ENCODE assay signal across 17 mouse cellular contexts in genomic region chr6:115692163-115692950, GRCm38 (mm10). TPM values are rescaled to one million over a fixed set of nuclear protein-coding genes. Genes with fewer than 3 reads are reported as not detected.
DNase-seq lines count a peak whose midpoint lies in the region; ATAC-seq and TF ChIP-seq lines count a peak whose summit lies in the region.
"Had no signal": no experiment of that assay in that cellular context is flagged by ENCODE, and none has a peak within 500 bp of the region (broad histone marks: within the 10 kb centered on the region; RNA-seq: fewer than 3 reads in every experiment).

No protein-coding gene starts in this region.

- no peaks in the 10 kb centered on the region for H3K79me2 ChIP-seq in heart, adult 2 months (replicated peaks; ENCODE audit: control insufficient read depth, insufficient read depth, low read length)

- H3K36me3 ChIP-seq in heart, adult 2 months (ENCODE audit: control insufficient read depth, insufficient read depth, low read length) = no peaks in the 10 kb centered on the region
- no peaks in the 10 kb centered on the region for H3K36me3 ChIP-seq in midbrain, embryonic 11.5 days (ENCODE audit: control insufficient read depth, insufficient read depth, low read length)
- no peaks in the 10 kb centered on the region for H3K36me3 ChIP-seq in midbrain, embryonic 13.5 days
- H3K36me3 ChIP-seq: forebrain, embryonic 12.5 days; hindbrain, embryonic 10.5 days; liver, embryonic 13.5 days; lung, embryonic 15.5 days; neural tube, embryonic 15.5 days had no signal

- no peak for TF ChIP-seq EP300 in heart, adult 2 months (IDR thresholded peaks at IDR 0.05; ENCODE audit: insufficient read depth, low read depth, low read length)

- no peak for TF ChIP-seq CTCF in heart, adult 2 months (IDR thresholded peaks at IDR 0.05)

- ATAC-seq in midbrain, embryonic 11.5 days (ENCODE audit: low FRiP score) = no peak
- no peak for ATAC-seq in midbrain, embryonic 13.5 days
- ATAC-seq: hindbrain, postnatal 0 days; midbrain, embryonic 16.5 days had no signal

- no peak for DNase-seq in heart, adult 2 months
- no peak for DNase-seq in heart, postnatal 36 days
- DNase-seq in kidney, adult 9 months = peak; percentile 36
- DNase-seq in kidney, adult 18-20 months = no peak
- peak; percentile 81 for DNase-seq in midbrain, embryonic 11.5 days (ENCODE audit: low spot score, missing footprints)
- DNase-seq in kidney, postnatal 36 days = peak; percentile 7 to 53
- DNase-seq in layer of hippocampus, adult 11-12 months (ENCODE audit: low spot score) = no peak
- DNase-seq: cerebellum, adult 8-10 months; gastrocnemius, postnatal 14 days; liver, embryonic 13.5 days had no signal

- H3K27me3 ChIP-seq in heart, adult 2 months (ENCODE audit: control insufficient read depth, insufficient read depth, low read length) = no peaks in the 10 kb centered on the region
- no peaks in the 10 kb centered on the region for H3K27me3 ChIP-seq in midbrain, embryonic 11.5 days (ENCODE audit: control insufficient read depth, insufficient read depth, low read length)
- H3K27me3 ChIP-seq in midbrain, embryonic 13.5 days = no peaks in the 10 kb centered on the region
- H3K27me3 ChIP-seq: forebrain, embryonic 12.5 days; liver, embryonic 13.5 days; lung, embryonic 15.5 days; neural tube, embryonic 15.5 days had no signal

- H3K4me1 ChIP-seq in heart, adult 2 months (ENCODE audit: control insufficient read depth, insufficient read depth, low read length) = peaks cover 6% of the 10 kb centered on the region
- no peaks in the 10 kb centered on the region for H3K4me1 ChIP-seq in midbrain, embryonic 11.5 days (ENCODE audit: control insufficient read depth, insufficient read depth, low read length)
- no peaks in the 10 kb centered on the region for H3K4me1 ChIP-seq in midbrain, embryonic 13.5 days (replicated peaks)
- H3K4me1 ChIP-seq: forebrain, embryonic 12.5 days; neural tube, embryonic 15.5 days had no signal

- H3K4me2 ChIP-seq in midbrain, embryonic 11.5 days = no peak overlapping the region
- no peak overlapping the region for H3K4me2 ChIP-seq in midbrain, embryonic 13.5 days (replicated peaks)
- H3K4me2 ChIP-seq: forebrain, embryonic 12.5 days; liver, embryonic 13.5 days; lung, embryonic 15.5 days; neural tube, embryonic 15.5 days had no signal

- no peaks in the 10 kb centered on the region for H3K9me3 ChIP-seq in midbrain, embryonic 11.5 days (ENCODE audit: control insufficient read depth, low read length)
- H3K9me3 ChIP-seq in midbrain, embryonic 13.5 days = no peaks in the 10 kb centered on the region
- H3K9me3 ChIP-seq: forebrain, embryonic 12.5 days; hindbrain, embryonic 10.5 days; liver, embryonic 13.5 days; lung, embryonic 15.5 days; neural tube, embryonic 15.5 days had no signal

- H3K27ac ChIP-seq in heart, adult 2 months = peak overlapping the region; percentile 94
- H3K27ac ChIP-seq in midbrain, embryonic 11.5 days (ENCODE audit: low read depth, low read length) = no peak overlapping the region
- H3K27ac ChIP-seq in midbrain, embryonic 13.5 days = no peak overlapping the region
- H3K27ac ChIP-seq: forebrain, embryonic 12.5 days; hindbrain, embryonic 10.5 days; hindbrain, postnatal 0 days; liver, embryonic 13.5 days; lung, embryonic 15.5 days; neural tube, embryonic 15.5 days had no signal

- no peak for TF ChIP-seq POLR2A in heart, adult 2 months (IDR thresholded peaks at IDR 0.05; ENCODE audit: insufficient read depth, low read depth, low read length)

- intact Hi-C loops in heart, adult 2 months (cut with DNase I) = loop anchor here (2.0 kb wide), 1 partner anchor 16 kb away; the partner anchor contains the start of gene Raf1
- intact Hi-C loops in heart, postnatal 36 days (cut with DNase I) = loop anchor here (2.0 kb wide), 1 partner anchor 16 kb away; the partner anchor contains the start of gene Raf1

- H3K4me3 ChIP-seq in heart, adult 2 months = no peak overlapping the region
- no peak overlapping the region for H3K4me3 ChIP-seq in midbrain, embryonic 11.5 days (ENCODE audit: low read depth, low read length)
- H3K4me3 ChIP-seq in midbrain, embryonic 13.5 days (replicated peaks) = no peak overlapping the region
- H3K4me3 ChIP-seq: forebrain, embryonic 12.5 days; hindbrain, embryonic 10.5 days; liver, embryonic 13.5 days; lung, embryonic 15.5 days; neural tube, embryonic 15.5 days had no signal

- H3K9ac ChIP-seq in heart, adult 2 months (ENCODE audit: low read depth, low read length) = no peak overlapping the region
- H3K9ac ChIP-seq in midbrain, embryonic 11.5 days (ENCODE audit: low read length) = no peak overlapping the region
- no peak overlapping the region for H3K9ac ChIP-seq in midbrain, embryonic 13.5 days (replicated peaks)
- H3K9ac ChIP-seq: forebrain, embryonic 12.5 days; liver, embryonic 13.5 days; lung, embryonic 15.5 days; neural tube, embryonic 15.5 days had no signal

- 32% methylated on average over 9 of the region's 9 CpGs for WGBS in heart, adult 2 months
- WGBS in midbrain, embryonic 11.5 days = 70% methylated on average over 9 of the region's 9 CpGs
- WGBS in midbrain, embryonic 13.5 days = 65% methylated on average over 9 of the region's 9 CpGs

RNA-seq across cellular contexts. Expression of gene Raf1, which starts 15.9 kb away (rescaled TPM):
- 100 to 1,000 TPM; 103 to 109 TPM for total RNA-seq in heart, adult 2 months (2021)
- polyA plus RNA-seq in heart, adult 2 months (2012; rRNA removed) = 145 and 186 TPM in 2 replicates
- total RNA-seq in heart, postnatal 36 days (2021) = 100 to 1,000 TPM; 113 to 115 TPM
- polyA plus RNA-seq in midbrain, embryonic 11.5 days (2014; fragmentation: Nextera tagmentation; extraction: Ambion mirVana) = 141 and 146 TPM in 2 replicates
- polyA plus RNA-seq in midbrain, embryonic 13.5 days (2015; fragmentation: Nextera tagmentation; extraction: Ambion mirVana) = 141 and 159 TPM in 2 replicates

Comparison
In these comparisons a context has a peak if more than half of its experiments do, and no peak if none do; other contexts are left out.
1. DNase-seq: peak in kidney, adult 9 months (single experiment), midbrain, embryonic 11.5 days (single experiment) and kidney, postnatal 36 days (2 of 2); none in heart, adult 2 months (0 of 2), heart, postnatal 36 days (0 of 2), kidney, adult 18-20 months (single experiment) and layer of hippocampus, adult 11-12 months (single experiment).